Mouse (Mus musculus): ENCODE measurements around the gene Zfp319. TPM values are rescaled to one million over a fixed set of nuclear protein-coding genes. Genes with fewer than 3 reads are reported as not detected.
A peak's percentile ranks its signal among the peaks of the same experiment; 100 is the strongest.

The Zfp319 gene
- polyA plus RNA-seq, 1 experiment from 2014 or later: 9.6 TPM

DNA sequence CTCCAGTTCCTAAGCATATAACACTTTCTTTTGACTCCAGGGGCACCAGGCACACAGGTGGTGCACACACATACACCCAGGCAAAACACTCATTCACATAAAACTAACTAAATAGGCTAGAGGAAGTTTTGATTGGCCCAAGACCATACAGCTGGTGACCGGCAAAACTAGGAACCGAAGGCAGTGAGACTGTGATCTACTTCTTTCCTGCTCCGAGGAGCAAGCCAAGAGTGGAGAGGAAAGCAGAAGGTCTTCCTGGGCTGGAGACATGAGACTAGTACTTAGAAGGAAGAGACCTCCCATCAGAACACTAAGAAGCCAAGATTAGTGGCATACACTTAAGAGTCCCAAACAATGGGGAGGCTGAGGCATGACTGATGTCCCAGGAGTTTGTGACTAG is 8.5 kb downstream of the Zfp319 start:
- H3K4me1 ChIP-seq: peaks cover 22% of the 10 kb centered on the region
- no peaks in the 10 kb centered on the region for H3K27me3 ChIP-seq
- H3K4me3 ChIP-seq (replicated peaks): no peak overlapping the region
- H3K9me3 ChIP-seq (replicated peaks): no peaks in the 10 kb centered on the region
- ATAC-seq (replicated peaks; ENCODE audit: low FRiP score): no peak
- no peak overlapping the region for H3K4me2 ChIP-seq
- no peak overlapping the region for H3K9ac ChIP-seq
- no peak overlapping the region for H3K27ac ChIP-seq
- peaks cover 50% of the 10 kb centered on the region for H3K36me3 ChIP-seq
- WGBS: 68% methylated on average over 3 of the region's 3 CpGs

DNA sequence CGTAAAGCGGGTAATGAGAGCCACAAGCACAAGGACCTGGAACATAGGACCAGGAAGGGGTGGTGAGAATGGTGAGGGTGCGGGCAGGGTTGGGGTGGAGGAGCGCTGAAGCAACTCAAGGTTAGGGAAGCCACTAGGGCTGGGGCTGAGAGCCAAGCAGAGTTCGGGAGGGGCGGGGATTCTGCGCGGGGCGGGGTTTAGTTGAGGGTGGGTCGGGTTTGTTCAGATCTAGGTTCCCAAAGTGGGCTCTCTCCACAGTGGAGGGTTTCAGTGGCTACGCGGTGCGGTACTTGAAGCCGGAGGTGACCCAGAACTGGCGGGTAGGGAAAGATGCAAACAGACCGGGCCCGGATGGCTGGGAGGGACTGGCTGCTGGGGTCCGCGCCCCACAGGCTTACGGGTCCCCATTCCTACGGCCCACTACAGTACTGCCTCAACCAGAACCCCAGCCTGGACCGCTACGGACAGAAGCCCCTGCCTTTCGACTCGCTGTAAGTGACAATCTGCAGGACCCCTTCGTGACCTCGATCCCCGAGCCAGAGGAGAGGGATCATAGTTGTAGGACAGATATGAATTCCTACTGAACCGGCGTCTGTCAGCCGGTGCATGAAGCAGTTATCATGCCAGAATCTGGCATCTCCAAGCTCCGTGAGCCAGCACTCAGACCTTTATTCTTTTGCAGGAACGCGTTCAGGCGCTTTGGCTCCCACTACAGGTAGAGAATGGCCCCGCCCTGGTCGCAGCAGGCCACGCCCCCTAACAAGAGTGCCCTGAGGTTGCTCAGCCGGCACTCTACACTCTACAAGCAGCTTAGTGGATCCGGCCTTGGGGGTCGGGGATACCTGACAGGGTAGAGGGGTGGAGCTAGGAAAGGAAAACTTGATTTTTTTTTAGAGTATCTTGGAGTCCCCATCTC is 11.3 kb downstream of the Zfp319 start:
- H3K27me3 ChIP-seq: no peaks in the 10 kb centered on the region
- H3K9me3 ChIP-seq (replicated peaks): 0 out of 2 replicates have a peak, but pooled peaks cover 2% of the 10 kb centered on the region
- peak overlapping the region; percentile 98 for H3K4me2 ChIP-seq
- peaks cover 16% of the 10 kb centered on the region for H3K4me1 ChIP-seq
- WGBS: 2% methylated on average over 41 of the region's 41 CpGs
- peak; percentile 87 for ATAC-seq (replicated peaks; ENCODE audit: low FRiP score)
- H3K9ac ChIP-seq: peak overlapping the region; percentile 50; the same call in 1 of the 2 replicates
- no peak overlapping the region for H3K27ac ChIP-seq
- peak overlapping the region; percentile 52 for H3K4me3 ChIP-seq (replicated peaks)
- H3K36me3 ChIP-seq: peaks cover 22% of the 10 kb centered on the region

DNA sequence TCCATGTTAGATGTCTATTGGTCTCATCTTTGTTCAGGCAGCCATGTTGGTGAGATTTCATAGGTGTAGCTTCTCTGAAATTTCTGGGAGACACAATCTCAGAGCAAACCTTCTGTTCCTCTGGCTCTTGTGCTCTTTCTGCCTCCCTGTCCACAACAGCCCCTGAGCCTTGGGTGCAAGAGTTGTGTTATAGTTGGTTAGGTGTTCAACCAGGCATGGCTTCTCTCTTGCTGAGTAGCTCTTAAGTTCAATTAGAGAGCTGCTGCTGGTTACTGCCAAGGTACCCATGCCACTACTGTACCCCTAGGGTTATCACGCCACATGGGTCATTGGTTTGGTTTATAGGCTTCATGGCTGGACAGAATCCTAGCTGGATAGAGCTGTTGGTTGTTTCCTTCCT is 16.4 kb downstream of the Zfp319 start:
- WGBS: 78% methylated on average over 1 of the region's 1 CpGs

DNA sequence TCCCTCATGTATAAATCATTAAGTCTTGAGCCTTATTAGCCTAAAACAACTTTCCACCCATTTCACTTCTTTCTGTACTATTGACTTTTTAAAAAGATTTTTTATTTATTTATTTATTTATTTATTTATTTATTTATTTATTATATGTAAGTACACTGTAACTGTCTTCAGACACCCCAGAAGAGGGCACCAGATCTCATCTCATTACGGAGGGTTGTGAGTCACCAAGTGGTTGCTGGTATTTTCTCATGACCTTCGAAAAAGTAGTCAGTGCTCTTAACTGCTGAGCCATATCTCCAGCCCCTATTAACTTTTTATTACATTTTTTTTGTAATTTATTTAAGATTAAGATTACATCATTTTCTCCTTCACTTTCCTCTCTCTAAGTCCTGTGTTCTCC is 17.0 kb downstream of the Zfp319 start:
- 65% methylated on average over 2 of the region's 2 CpGs for WGBS
- Histone ChIP-seq H3K9me3 (replicated peaks) (0 out of 2 replicates have a peak, but pooled peaks cover 2% of the 10 kb centered on the region), H3K4me2 (no peak overlapping the region), H3K36me3 (no peaks in the 10 kb centered on the region), H3K27me3 (0 out of 2 replicates have a peak, but pooled peaks cover 5% of the 10 kb centered on the region), H3K4me1 (peaks cover under 1% of the 10 kb centered on the region; the same call in 1 of the 2 replicates), H3K27ac (no peak overlapping the region), H3K9ac (no peak overlapping the region), H3K4me3 (replicated peaks) (no peak overlapping the region)
- no peak for ATAC-seq (replicated peaks; ENCODE audit: low FRiP score)

More for the DNA sequence above, 16.4 kb downstream of the Zfp319 start:
- no peak overlapping the region for H3K9ac ChIP-seq
- 0 out of 2 replicates have a peak, but pooled peaks cover 2% of the 10 kb centered on the region for H3K9me3 ChIP-seq (replicated peaks)
- ATAC-seq (replicated peaks; ENCODE audit: low FRiP score): no peak
- no peak overlapping the region for H3K4me2 ChIP-seq
- no peaks in the 10 kb centered on the region for H3K36me3 ChIP-seq
- no peak overlapping the region for H3K27ac ChIP-seq
- 0 out of 2 replicates have a peak, but pooled peaks cover 5% of the 10 kb centered on the region for H3K27me3 ChIP-seq
- peaks cover 7% of the 10 kb centered on the region for H3K4me1 ChIP-seq
- H3K4me3 ChIP-seq (replicated peaks): no peak overlapping the region

DNA sequence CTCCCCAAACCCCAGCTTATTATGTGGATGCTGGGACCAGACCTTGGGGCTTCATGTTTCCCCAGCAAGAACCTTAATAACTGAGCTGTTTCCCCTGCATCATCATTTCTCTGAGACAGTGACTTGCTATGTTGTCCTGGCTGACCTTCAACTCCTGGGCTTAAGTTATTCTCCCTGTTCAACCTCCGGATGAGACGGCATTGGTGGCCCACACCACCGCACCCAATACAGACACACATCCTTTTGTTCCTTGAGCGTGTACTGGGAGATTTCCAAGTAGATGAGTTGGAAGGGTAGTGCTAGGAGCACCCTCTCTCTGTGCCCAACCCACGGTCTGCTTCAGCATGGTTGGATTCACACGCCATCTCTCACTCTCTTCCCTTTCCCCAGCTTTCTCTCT is 17.9 kb downstream of the Zfp319 start:
- no peak overlapping the region for H3K4me3 ChIP-seq (replicated peaks)
- no peaks in the 10 kb centered on the region for H3K4me1 ChIP-seq
- no peaks in the 10 kb centered on the region for H3K36me3 ChIP-seq
- no peak for ATAC-seq (replicated peaks; ENCODE audit: low FRiP score)
- no peak overlapping the region for H3K4me2 ChIP-seq
- H3K27ac ChIP-seq: no peak overlapping the region
- WGBS: 90% methylated on average over 6 of the region's 6 CpGs
- H3K9ac ChIP-seq: no peak overlapping the region
- H3K27me3 ChIP-seq: 0 out of 2 replicates have a peak, but pooled peaks cover 5% of the 10 kb centered on the region
- 0 out of 2 replicates have a peak, but pooled peaks cover 2% of the 10 kb centered on the region for H3K9me3 ChIP-seq (replicated peaks)

DNA sequence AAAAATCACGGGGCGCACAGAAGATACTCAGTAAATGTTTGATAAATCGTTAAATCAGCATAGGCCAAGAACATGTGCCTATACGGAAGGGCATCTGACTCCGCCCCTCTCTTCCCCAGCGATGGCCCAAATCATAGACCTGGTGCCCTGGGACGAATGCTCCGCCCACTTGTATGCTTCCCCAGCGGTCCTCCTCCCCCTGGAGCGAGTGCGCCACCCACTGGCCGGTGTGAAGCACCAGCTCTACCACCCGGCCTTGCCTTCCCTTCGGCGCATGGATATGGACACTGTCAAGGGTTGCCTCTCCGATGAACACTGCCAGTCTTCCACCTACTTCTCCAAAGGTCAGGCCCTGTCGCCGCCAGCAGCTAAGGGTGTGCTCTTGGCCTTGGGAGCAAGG is 18.9 kb downstream of the Zfp319 start:
- H3K27me3 ChIP-seq: 0 out of 2 replicates have a peak, but pooled peaks cover 5% of the 10 kb centered on the region
- no peak overlapping the region for H3K4me2 ChIP-seq
- H3K9me3 ChIP-seq (replicated peaks): 0 out of 2 replicates have a peak, but pooled peaks cover 2% of the 10 kb centered on the region
- ATAC-seq (replicated peaks; ENCODE audit: low FRiP score): peak; percentile 34; the same call in 1 of the 2 replicates
- WGBS: 73% methylated on average over 18 of the region's 18 CpGs
- H3K4me1 ChIP-seq: no peaks in the 10 kb centered on the region
- H3K27ac ChIP-seq: no peak overlapping the region
- no peaks in the 10 kb centered on the region for H3K36me3 ChIP-seq
- H3K9ac ChIP-seq: no peak overlapping the region
- no peak overlapping the region for H3K4me3 ChIP-seq (replicated peaks)

DNA sequence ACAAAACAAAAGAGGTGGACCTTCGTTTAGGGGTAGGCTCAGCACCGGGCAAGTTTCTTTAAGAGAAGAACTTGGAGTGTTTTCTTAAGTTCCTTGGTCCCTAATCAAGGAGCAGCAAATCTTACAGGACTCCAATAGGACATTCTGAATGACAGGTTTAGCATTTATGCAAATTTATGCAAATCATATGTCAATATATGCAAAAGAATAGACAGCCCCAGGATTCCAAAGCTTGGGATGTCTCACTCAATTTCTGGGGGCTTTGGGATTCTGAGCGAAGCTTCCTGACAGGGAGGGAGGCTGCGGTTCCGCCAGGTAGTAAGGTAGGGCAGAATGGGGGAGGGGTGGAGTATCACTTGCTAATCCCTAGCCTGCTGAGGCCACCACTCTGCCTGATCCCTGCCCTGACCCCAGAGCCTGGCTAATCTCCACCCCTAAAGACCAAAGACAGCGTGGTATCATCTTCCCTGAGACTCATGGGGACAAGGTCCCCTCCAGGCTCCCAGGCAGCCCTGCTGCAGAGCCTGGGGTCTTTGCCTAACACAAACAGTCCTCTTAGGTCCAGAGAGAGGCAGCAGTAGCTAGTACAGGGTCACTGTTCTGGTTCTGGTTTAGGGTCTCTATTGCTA is 21.3 kb downstream of the Zfp319 start, which contains the start of gene Tepp:
Gene Tepp (plus strand): TSS at position 225 of the 629 bp plus-strand sequence.
- H3K4me1 ChIP-seq: no peaks in the 10 kb centered on the region

DNA sequence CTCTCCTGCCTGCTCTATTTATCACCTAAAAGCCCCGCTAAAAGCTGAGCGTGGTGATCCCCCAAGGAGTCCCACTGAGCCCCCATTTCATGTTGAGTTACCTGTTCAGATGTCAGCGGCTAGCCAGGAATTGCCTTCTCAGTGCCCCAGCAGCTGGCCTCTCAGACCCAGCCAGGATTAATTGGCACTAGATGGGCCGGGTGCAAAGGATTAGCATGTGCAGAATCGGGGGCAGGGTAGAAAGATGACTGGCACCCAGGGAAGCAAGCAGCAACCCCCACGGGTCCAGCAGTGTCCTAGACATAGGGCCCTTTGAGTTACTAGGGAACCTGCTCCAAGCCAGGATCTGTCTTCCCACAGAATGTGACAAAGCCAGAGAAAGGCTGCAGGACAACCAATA is 25.3 kb downstream of the Zfp319 start, which contains the start of gene Cngb1:
Gene Cngb1 (minus strand): TSS at position 155 of the 400 bp plus-strand sequence.
- 55% methylated on average over 6 of the region's 6 CpGs for WGBS
- Histone ChIP-seq H3K36me3 (no peaks in the 10 kb centered on the region), H3K4me3 (replicated peaks) (no peak within 1 kb of the TSS), H3K9me3 (replicated peaks) (no peaks in the 10 kb centered on the region), H3K4me2 (no peak within 1 kb of the TSS), H3K27me3 (0 out of 2 replicates have a peak, but pooled peaks cover 4% of the 10 kb centered on the region), H3K9ac (no peak within 1 kb of the TSS), H3K27ac (no peak within 1 kb of the TSS), H3K4me1 (no peaks in the 10 kb centered on the region)
- no peak for ATAC-seq (replicated peaks; ENCODE audit: low FRiP score)

More for the DNA sequence above, 21.3 kb downstream of the Zfp319 start, which contains the start of gene Tepp:
- ATAC-seq (replicated peaks; ENCODE audit: low FRiP score): no peak
- Histone ChIP-seq H3K27ac (no peak within 1 kb of the TSS), H3K9ac (no peak within 1 kb of the TSS), H3K9me3 (replicated peaks) (no peaks in the 10 kb centered on the region), H3K27me3 (0 out of 2 replicates have a peak, but pooled peaks cover 5% of the 10 kb centered on the region), H3K36me3 (no peaks in the 10 kb centered on the region), H3K4me2 (no peak within 1 kb of the TSS), H3K4me3 (replicated peaks) (no peak within 1 kb of the TSS)
- WGBS: 46% methylated on average over 6 of the region's 6 CpGs

DNA sequence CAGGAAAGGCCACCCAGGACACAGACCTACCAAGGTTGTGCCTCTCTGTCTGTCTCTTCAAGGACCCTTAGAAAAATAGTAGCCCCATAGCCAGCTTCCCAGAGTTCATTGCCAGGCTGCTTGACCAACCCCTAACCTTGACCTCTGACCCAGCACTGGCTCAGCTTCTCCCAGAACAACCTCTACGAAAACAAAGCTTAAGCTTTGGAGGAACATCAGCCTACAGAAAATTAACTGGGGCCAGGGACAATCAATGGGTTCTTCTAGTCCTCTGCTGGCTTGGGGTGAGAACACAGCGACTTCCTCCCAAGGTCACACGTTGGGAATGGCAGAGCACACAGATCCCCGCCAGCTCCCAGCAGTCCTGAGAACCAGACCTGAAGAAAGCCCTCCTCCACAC is 26.2 kb downstream of the Zfp319 start:
- no peak overlapping the region for H3K27ac ChIP-seq
- no peak overlapping the region for H3K4me2 ChIP-seq
- no peak overlapping the region for H3K4me3 ChIP-seq (replicated peaks)
- ATAC-seq (replicated peaks; ENCODE audit: low FRiP score): no peak
- no peak overlapping the region for H3K9ac ChIP-seq
- WGBS: 73% methylated on average over 4 of the region's 4 CpGs
- H3K9me3 ChIP-seq (replicated peaks): no peaks in the 10 kb centered on the region
- no peaks in the 10 kb centered on the region for H3K36me3 ChIP-seq
- no peaks in the 10 kb centered on the region for H3K4me1 ChIP-seq
- no peaks in the 10 kb centered on the region for H3K27me3 ChIP-seq

DNA sequence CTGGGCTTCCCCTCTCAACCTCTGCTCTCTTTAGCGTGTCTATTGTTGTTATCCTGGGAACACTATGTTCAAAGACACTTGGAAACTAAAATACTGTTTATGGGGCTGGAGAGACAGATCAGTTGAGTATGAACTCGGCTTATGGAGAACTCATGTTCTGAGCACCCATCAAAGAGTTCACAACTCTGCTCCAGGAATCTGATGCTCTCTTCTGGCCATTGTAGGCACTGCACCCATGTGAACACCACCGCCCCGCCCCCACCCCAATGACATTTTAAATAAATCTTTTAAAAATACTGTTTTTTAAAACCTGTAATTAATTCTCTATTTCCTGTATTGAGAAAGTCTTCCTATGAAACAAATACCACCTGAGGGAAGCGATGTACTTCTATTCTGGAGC is 29.3 kb downstream of the Zfp319 start:
- Histone ChIP-seq H3K9ac (no peak overlapping the region), H3K27me3 (no peaks in the 10 kb centered on the region), H3K4me1 (no peaks in the 10 kb centered on the region), H3K9me3 (replicated peaks) (no peaks in the 10 kb centered on the region), H3K4me2 (no peak overlapping the region), H3K4me3 (replicated peaks) (no peak overlapping the region), H3K36me3 (no peaks in the 10 kb centered on the region), H3K27ac (no peak overlapping the region)
- 23% methylated on average over 5 of the region's 5 CpGs for WGBS
- 0 out of 2 replicates have a peak, but pooled peaks have one; percentile 25 for ATAC-seq (replicated peaks; ENCODE audit: low FRiP score)

DNA sequence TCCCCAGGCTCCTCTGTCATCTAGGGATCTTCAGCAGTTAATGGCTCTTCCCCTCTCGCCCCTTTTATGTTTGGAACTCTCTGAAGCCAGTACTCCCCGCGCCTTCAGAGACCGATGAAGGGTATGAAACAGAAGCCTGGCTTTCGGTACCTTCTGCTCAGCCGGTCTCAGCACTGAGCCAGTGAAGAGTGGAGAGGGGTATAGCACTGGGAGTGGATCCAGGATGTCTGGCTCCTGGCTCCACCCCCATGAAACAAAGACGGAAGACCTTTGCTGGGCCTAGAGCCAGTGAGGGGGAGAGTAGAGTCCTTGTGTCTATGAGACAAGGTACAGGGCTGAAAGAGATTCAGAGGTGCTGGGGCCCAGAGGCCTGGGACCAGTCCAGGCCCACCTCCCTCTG is 37.9 kb downstream of the Zfp319 start:
- Histone ChIP-seq H3K4me3 (replicated peaks) (peak overlapping the region; percentile 25), H3K36me3 (no peaks in the 10 kb centered on the region), H3K9ac (peak overlapping the region; percentile 36; the same call in 1 of the 2 replicates), H3K4me2 (peak overlapping the region; percentile 51), H3K4me1 (peaks cover 17% of the 10 kb centered on the region), H3K27me3 (no peaks in the 10 kb centered on the region), H3K27ac (peak overlapping the region; percentile 84), H3K9me3 (replicated peaks) (no peaks in the 10 kb centered on the region)
- 52% methylated on average over 7 of the region's 7 CpGs for WGBS
- ATAC-seq (replicated peaks; ENCODE audit: low FRiP score): peak; percentile 70
